Mouse (Mus musculus) kidney, adult 2 months (tissue): ENCODE measurements at regions not wholly inside any gene's neighbourhood (a gene's known extent, or its start where the extent isn't known, plus 50 kb on each side); places are given as distances from the start of the nearest gene placed in this dataset.
A peak's percentile ranks its signal among the peaks of the same experiment; 100 is the strongest.

Experiments
- DNase-seq: peaks from one replicate; pipeline ENCODE4 v3.0.0; 2021
- H3K27ac ChIP-seq: fragments of 200-500 bp; 2 replicates; pipeline ENCODE4 v1.5.1; 2012; ENCODE audit warnings: low read depth, low read length, control low read depth, inconsistent platforms; ENCODE audit not compliant: insufficient read depth
- H3K27me3 ChIP-seq: fragments of 200-500 bp; replicated peaks from 2 replicates; pipeline ENCODE4 v1.6.1; 2012; ENCODE audit warnings: mild to moderate bottlenecking, moderate library complexity, low read length, inconsistent platforms; ENCODE audit not compliant: control insufficient read depth, insufficient read depth
- H3K36me3 ChIP-seq: fragments of 200-500 bp; 2 replicates; pipeline ENCODE4 v1.6.1; 2012; ENCODE audit warnings: mild to moderate bottlenecking, moderate library complexity, low read length, inconsistent platforms; ENCODE audit not compliant: control insufficient read depth, insufficient read depth
- H3K4me1 ChIP-seq: fragments of 200-500 bp; 2 replicates; pipeline ENCODE4 v1.6.1; 2011; ENCODE audit warnings: low read length; ENCODE audit not compliant: control insufficient read depth, insufficient read depth
- H3K4me3 ChIP-seq: fragments of 200-500 bp; 2 replicates; pipeline ENCODE4 v1.5.1; 2011; ENCODE audit warnings: mild to moderate bottlenecking, low read depth, low read length, control low read depth; ENCODE audit not compliant: insufficient read depth
- CTCF ChIP-seq: fragments of 200-500 bp; conservative IDR thresholded peaks from 2 replicates; pipeline ENCODE4 v1.5.1; 2011; ENCODE audit warnings: low read depth, mild to moderate bottlenecking, control low read depth, low read length, moderate library complexity, mixed read lengths; ENCODE audit not compliant: insufficient read depth, insufficient read length
- POLR2A ChIP-seq: fragments of 200-500 bp; IDR thresholded peaks from one replicate; pipeline ENCODE4 v1.6.1; 2011; ENCODE audit warnings: low read depth, low read length, control low read depth
- WGBS: fragments of 180-500 bp; shearing (Covaris S2); methylation state at CpG from one replicate; pipeline ENCODE4 v1.1.7; 2018; 5-methylcytosine and 5-hydroxymethylcytosine counted together

DNA sequence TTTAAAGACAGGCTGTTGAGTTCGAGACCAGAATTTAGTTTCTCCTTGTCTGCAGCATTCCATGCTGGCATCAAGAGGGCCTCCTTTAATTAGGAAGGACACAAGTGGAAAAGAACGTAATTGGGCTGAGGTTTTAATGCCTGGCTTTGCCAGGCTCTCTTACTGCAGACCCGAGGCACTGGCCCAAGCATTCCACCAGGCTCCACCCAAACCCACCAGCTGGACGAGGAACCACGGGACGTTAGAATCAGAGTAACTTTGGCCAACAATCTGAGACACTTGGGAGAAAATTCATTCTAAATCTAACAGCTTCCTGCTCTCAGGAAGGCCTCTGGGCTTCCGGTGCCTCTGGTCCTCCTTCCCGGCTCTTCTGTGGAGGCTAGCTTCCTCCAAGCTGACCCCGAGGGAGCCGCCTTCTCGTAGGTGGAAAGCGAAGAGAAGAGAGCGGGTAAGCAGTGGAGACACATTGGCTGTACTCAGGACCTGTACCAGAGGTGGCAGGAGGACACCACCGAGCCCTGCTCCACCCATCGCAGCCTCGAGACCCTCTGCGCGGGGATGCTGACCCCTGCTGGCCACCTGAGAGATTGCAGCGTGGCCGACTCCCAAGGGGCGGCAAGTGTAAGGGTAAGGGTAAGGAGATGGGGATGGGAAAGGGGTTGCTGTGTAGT, 105.5 kb downstream of the Tmem17 start:
- no peaks in the 10 kb centered on the region for H3K27me3 ChIP-seq
- no peaks in the 10 kb centered on the region for H3K36me3 ChIP-seq
- no peaks in the 10 kb centered on the region for H3K4me1 ChIP-seq
- TF ChIP-seq POLR2A (no peak), CTCF (peak; percentile 95)
- H3K27ac ChIP-seq: peak overlapping the region; percentile 17
- peak overlapping the region; percentile 46 for H3K4me3 ChIP-seq
- 6% methylated on average over 21 of the region's 21 CpGs for WGBS
- peak; percentile 86 for DNase-seq

DNA sequence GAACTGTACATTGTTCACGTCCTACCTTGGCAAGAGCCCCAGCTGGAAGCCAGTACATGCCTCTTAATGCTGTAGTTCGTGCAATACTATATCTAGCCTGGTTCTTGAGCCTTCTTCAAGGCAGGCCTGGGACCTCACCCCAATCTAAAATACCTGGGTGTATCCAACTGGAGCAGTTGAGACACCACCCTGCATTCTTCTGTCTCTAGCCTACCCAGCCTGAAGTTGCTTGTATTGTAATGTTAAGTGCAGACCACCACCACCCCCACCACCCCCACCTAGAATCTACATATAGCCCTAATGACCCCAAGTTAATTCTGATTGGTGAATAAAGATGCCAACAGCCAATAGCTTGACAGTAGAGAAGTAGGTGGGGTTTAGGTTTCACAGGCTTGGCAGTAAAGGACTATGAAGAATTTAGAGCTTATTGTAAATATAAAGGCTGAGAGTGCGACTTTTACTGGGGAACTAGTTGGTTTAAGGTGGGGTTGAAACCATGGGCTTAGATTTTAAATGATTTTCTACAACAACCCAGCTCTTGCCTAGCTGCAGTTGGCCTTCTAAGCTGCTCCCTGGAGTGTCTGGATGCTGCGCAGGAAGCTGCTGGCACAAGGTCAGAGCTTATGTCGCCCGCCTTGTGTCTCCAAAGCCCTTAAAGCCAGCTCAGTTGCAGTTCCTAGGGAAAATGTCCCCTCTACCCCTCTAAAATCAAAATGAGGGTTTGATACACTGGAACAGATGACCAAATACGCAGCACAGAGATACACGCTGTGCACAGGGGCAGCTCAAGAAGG, 109.2 kb downstream of the Tmem17 start:
- DNase-seq: no peak
- Histone ChIP-seq H3K36me3 (no peaks in the 10 kb centered on the region), H3K27ac (no peak overlapping the region), H3K4me1 (no peaks in the 10 kb centered on the region), H3K4me3 (no peak overlapping the region), H3K27me3 (no peaks in the 10 kb centered on the region)
- WGBS: 89% methylated on average over 8 of the region's 8 CpGs
- TF ChIP-seq CTCF: no peak
- TF ChIP-seq POLR2A: no peak

DNA sequence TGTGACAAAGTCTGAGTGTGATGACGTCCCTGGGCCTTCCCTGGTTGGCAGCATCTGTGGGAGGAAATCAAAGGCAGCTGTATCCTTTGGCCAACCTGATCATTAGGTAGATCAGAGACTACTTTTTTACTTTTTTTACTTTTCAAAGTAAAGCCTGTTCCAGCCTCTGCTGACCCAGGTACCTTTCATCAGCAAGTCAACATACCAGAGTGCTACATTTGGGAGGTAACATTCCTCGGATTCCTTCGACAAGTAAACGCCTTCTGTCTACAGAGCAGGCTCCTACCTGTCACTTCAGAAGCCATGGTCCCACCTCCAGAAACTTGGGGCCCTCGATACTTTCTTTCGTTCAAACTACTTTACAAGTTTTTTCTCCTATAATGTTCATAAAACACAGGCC, 110.0 kb downstream of the Tmem17 start:
- H3K4me1 ChIP-seq: no peaks in the 10 kb centered on the region
- 50% methylated on average over 6 of the region's 6 CpGs for WGBS
- no peak overlapping the region for H3K4me3 ChIP-seq
- no peaks in the 10 kb centered on the region for H3K36me3 ChIP-seq
- H3K27me3 ChIP-seq: no peaks in the 10 kb centered on the region
- TF ChIP-seq CTCF (no peak), POLR2A (no peak)
- DNase-seq: peak; percentile 22
- no peak overlapping the region for H3K27ac ChIP-seq

DNA sequence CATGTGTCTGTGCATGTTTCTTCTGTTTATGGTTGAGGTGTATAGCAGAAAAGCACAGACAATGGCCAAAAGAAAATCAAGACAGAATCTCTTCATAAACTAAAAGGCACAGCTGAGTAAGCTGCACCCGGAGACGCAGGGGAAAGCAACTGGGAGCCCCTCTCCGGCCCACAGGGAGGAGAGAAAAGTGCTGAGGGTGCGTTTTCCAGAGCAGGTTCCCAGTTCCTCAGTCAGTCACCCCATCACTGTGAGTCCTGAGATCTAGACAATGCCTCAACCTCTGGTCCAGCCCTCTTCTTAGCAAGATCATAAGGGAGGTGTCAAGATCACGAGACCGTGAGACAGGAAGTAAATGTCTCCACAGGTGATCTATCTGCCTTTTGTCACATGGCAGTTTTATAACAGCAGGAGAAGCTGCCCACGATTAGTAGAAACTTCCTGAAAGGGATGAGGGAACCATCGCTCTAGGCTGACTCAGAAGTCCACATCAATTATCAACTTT, 110.7 kb downstream of the Tmem17 start:
- no peak for DNase-seq
- Histone ChIP-seq H3K27ac (no peak overlapping the region), H3K4me3 (no peak overlapping the region), H3K27me3 (no peaks in the 10 kb centered on the region), H3K36me3 (no peaks in the 10 kb centered on the region), H3K4me1 (no peaks in the 10 kb centered on the region)
- WGBS: 58% methylated on average over 8 of the region's 8 CpGs
- TF ChIP-seq CTCF (no peak), POLR2A (no peak)

DNA sequence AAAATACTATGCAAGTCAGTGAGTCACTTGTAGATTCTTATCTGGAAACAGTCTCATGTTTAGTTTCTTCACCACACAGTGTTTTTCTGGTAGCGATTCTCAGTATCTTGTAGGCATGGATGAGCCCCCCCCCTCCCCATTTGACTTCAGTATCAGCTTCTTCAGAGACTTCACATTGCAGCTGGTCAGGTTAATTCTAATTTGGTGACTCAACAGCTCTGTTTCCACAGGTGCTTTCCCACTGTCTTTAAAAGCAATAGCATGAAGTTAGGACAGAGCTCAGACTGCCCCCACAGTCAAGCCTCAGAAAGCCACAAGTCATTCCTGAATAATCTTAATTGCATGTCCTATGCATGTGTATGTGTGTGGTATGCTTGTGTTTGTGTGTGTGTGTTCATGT, 114.5 kb downstream of the Tmem17 start:
- TF ChIP-seq POLR2A: no peak
- no peak for TF ChIP-seq CTCF
- no peaks in the 10 kb centered on the region for H3K27me3 ChIP-seq
- H3K4me1 ChIP-seq: peaks cover 9% of the 10 kb centered on the region; the same call in 1 of the 2 replicates
- H3K27ac ChIP-seq: no peak overlapping the region
- no peaks in the 10 kb centered on the region for H3K36me3 ChIP-seq
- no peak overlapping the region for H3K4me3 ChIP-seq
- WGBS: 90% methylated on average over 1 of the region's 1 CpGs
- no peak for DNase-seq

DNA sequence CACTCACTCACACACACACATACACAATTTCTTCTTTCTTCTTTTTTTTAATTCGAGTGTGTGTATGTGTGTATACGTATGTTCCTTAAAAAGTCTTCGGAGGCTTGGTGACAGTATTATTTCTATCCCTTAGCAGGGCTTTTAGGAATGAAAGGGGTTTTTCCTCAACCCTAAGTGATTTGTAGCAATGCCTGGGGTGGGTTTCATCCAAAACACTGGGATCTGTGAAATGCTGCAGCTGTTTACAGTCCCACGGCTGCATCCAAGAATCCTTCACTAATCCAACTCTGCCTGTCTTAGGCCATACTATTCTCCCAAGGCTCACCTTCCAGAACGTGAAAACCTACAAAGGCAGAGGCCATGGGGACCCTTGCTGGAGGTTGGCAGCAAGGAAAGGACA, 116.6 kb downstream of the Tmem17 start:
- peaks cover 22% of the 10 kb centered on the region for H3K4me1 ChIP-seq
- no peak for TF ChIP-seq POLR2A
- peak overlapping the region; percentile 75 for H3K27ac ChIP-seq
- H3K27me3 ChIP-seq: no peaks in the 10 kb centered on the region
- no peak overlapping the region for H3K4me3 ChIP-seq
- H3K36me3 ChIP-seq: no peaks in the 10 kb centered on the region
- no peak for DNase-seq
- WGBS: 86% methylated on average over 5 of the region's 5 CpGs

DNA sequence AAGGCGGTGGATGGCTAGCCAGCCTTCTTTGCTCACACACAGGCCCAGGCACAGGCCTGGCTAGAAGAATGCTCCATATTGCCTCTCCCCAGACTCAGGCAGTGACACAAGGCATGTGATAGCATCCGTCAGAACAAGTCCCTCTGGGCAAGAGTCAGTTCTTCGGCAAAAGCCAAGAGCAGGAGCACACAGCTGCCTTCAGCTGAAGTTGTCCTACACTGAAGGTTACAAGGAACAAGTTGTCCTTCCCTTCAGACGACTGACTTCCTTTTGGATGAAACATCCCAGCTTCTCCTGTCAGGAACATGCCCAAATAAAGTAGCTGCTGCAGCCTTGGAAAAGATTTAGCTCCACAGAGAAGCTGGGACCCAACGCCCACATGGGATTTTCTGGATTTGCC, 117.1 kb downstream of the Tmem17 start:
- H3K4me3 ChIP-seq: no peak overlapping the region
- no peaks in the 10 kb centered on the region for H3K36me3 ChIP-seq
- TF ChIP-seq POLR2A (no peak), CTCF (no peak)
- peak overlapping the region; percentile 75 for H3K27ac ChIP-seq
- WGBS: 48% methylated on average over 5 of the region's 5 CpGs
- DNase-seq: peak; percentile 57
- peaks cover 22% of the 10 kb centered on the region for H3K4me1 ChIP-seq
- no peaks in the 10 kb centered on the region for H3K27me3 ChIP-seq
